Mouse (Mus musculus) heart, adult 2 months (tissue): ENCODE data around the gene Mnat1.

Experiments
- CTCF ChIP-seq: fragments of 200-600 bp; IDR thresholded peaks from 2 replicates; pipeline ENCODE4 v1.8.1; 2022; ENCODE audit warnings: antibody characterized with exemption, mild to moderate bottlenecking, moderate library complexity
- EP300 ChIP-seq: fragments of 200-500 bp; IDR thresholded peaks from 2 replicates; pipeline ENCODE4 v1.6.1; 2011; ENCODE audit warnings: low read depth, low read length, control low read depth; ENCODE audit not compliant: insufficient read depth
- POLR2A ChIP-seq: fragments of 200-500 bp; IDR thresholded peaks from 2 replicates; pipeline ENCODE4 v1.6.1; 2011; ENCODE audit warnings: mild to moderate bottlenecking, low read depth, low read length, control low read depth; ENCODE audit not compliant: insufficient read depth

DNA sequence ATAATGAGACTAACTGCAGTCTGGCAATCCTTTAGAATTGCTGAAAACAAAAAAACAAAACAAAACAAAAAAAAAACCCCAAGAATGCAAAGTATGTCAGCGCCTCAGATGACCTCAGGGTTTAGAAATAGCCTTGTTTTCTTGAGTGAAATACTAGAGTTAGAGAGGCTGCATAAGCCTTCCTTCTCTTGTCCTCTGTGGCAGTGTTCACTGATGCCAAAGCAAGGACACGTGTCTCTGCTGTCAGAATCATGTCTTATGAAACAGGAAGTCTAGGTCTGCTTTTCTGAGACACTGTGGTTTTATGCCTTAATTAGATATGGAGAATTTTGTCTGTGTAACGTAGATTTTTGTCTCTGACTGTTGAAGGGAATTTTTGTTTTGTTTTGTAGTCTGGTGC is 78.1 kb downstream of the Mnat1 start:
- TF ChIP-seq CTCF (no peak), POLR2A (no peak), EP300 (no peak)
